Mouse (Mus musculus): ENCODE data around the gene Zfp710.

- TF ChIP-seq CTCF (IDR thresholded peaks at IDR 0.05; ENCODE audit: control insufficient read depth, insufficient read depth, insufficient replicate concordance, low read depth, low read length): no peak
- TF ChIP-seq POLR2A (IDR thresholded peaks at IDR 0.05; ENCODE audit: control insufficient read depth, low read depth, low read length): no peak
These were observed 51.5 kb downstream of the Zfp710 start for GRCm38 (mm10) chr7:80075946-80076583.
